10 mouse cellular contexts compared by ENCODE assay signal in genomic region chr12:103371711-103372110, GRCm38 (mm10). TPM values are rescaled to one million over a fixed set of nuclear protein-coding genes. Genes with fewer than 3 reads are reported as not detected.
DNase-seq lines count a peak whose midpoint lies in the region; ATAC-seq and TF ChIP-seq lines count a peak whose summit lies in the region.
"Had no signal": no experiment of that assay in that cellular context is flagged by ENCODE, and none has a peak within 500 bp of the region (broad histone marks: within the 10 kb centered on the region; RNA-seq: fewer than 3 reads in every experiment).

No protein-coding gene starts in this region.

- H3K27ac ChIP-seq in MEL (ENCODE audit: control insufficient read depth, low read depth, low read length): no peak overlapping the region
- H3K27ac ChIP-seq: embryonic facial prominence, embryonic 13.5 days; limb, embryonic 15.5 days had no signal

- H3K4me1 ChIP-seq in MEL (ENCODE audit: control insufficient read depth in 1 of 2, insufficient read depth in 2 of 2, low read length in 2 of 2): peaks cover 5 to 36% of the 10 kb centered on the region in 2 experiments; a peak in 3 of 4 replicates
- H3K4me1 ChIP-seq: embryonic facial prominence, embryonic 13.5 days; limb, embryonic 15.5 days had no signal

- H3K36me3 ChIP-seq in MEL (ENCODE audit: control insufficient read depth in 1 of 2, insufficient read depth in 2 of 2, low read length in 2 of 2): peaks cover 0 to 14% of the 10 kb centered on the region in 2 experiments; a peak in 2 of 4 replicates
- H3K36me3 ChIP-seq: embryonic facial prominence, embryonic 13.5 days; limb, embryonic 15.5 days had no signal

- intact Hi-C loops in heart, postnatal 10 days (cut with DNase I): no loop called here
- intact Hi-C loops in heart, postnatal 25 days (cut with DNase I): loop anchor here (5.0 kb wide), 1 partner anchor 229 kb away; no protein-coding TSS in a partner anchor

- TF ChIP-seq RAD21 in MEL (IDR thresholded peaks at IDR 0.05; ENCODE audit: low read depth, low read length): peak; percentile 35

- TF ChIP-seq POLR2A in MEL (IDR thresholded peaks at IDR 0.05; ENCODE audit: control insufficient read depth in 1 of 2, insufficient read depth in 1 of 2, low read depth in 1 of 2, low read length in 2 of 2, poor library complexity in 1 of 2): no peak

- no peak overlapping the region for H3K4me3 ChIP-seq in MEL (ENCODE audit: control insufficient read depth in 1 of 2, insufficient read depth in 1 of 2, low read depth in 2 of 2, low read length in 2 of 2)
- H3K4me3 ChIP-seq: embryonic facial prominence, embryonic 13.5 days; limb, embryonic 15.5 days had no signal

- no peak for TF ChIP-seq EP300 in MEL (IDR thresholded peaks at IDR 0.05; ENCODE audit: low read depth in 1 of 2, low read length in 2 of 2)

- no peaks in the 10 kb centered on the region for H3K9me3 ChIP-seq in MEL (replicated peaks; ENCODE audit: insufficient read depth, low read length)
- H3K9me3 ChIP-seq: embryonic facial prominence, embryonic 13.5 days; limb, embryonic 15.5 days had no signal

- H3K9ac ChIP-seq in MEL (ENCODE audit: control insufficient read depth, low read depth, low read length, poor library complexity, severe bottlenecking): no peak overlapping the region
- H3K9ac ChIP-seq: embryonic facial prominence, embryonic 13.5 days; limb, embryonic 15.5 days had no signal

- no peak for ATAC-seq in monocyte, adult 5-6 weeks (replicated peaks; ENCODE audit: insufficient number of reproducible peaks, low FRiP score, low TSS enrichment, poor library complexity, severe bottlenecking)

- no peaks in the 10 kb centered on the region for H3K27me3 ChIP-seq in MEL (ENCODE audit: control insufficient read depth in 1 of 2, insufficient read depth in 2 of 2, low read length in 2 of 2)
- H3K27me3 ChIP-seq: limb, embryonic 15.5 days had no signal

- H3K79me2 ChIP-seq in MEL (ENCODE audit: control insufficient read depth, insufficient read depth, low read length, poor library complexity): no peaks in the 10 kb centered on the region; the same call in 1 of the 2 replicates

- peak; percentile 73 to 79 for DNase-seq in heart, postnatal 10 days
- DNase-seq in heart, postnatal 25 days (ENCODE audit: low spot score): no peak
- peak; percentile 62 for DNase-seq in 3T3-L1 (ENCODE audit: low read depth, low spot score)
- peak; percentile 72 for DNase-seq in MEL (ENCODE audit: low read depth, low spot score)
- peak; percentile 75 to 80 for DNase-seq in cerebellum, postnatal 10 days
- DNase-seq in kidney, adult 9 months: peak; percentile 63
- peak; percentile 34 to 60 for DNase-seq in natural killer cell, adult 2 months (ENCODE audit: low spot score in 2 of 2)

- TF ChIP-seq CTCF in MEL (IDR thresholded peaks at IDR 0.05 in 2 of 3, conservative IDR thresholded peaks at IDR 0.05 in 1 of 3; ENCODE audit: control insufficient read depth in 1 of 3, insufficient read depth in 1 of 3, low read depth in 2 of 3, low read length in 3 of 3, poor library complexity in 1 of 3, severe bottlenecking in 1 of 3): peak; percentile 77 to 99 (median 85)

TF ChIP-seq in MEL, 35 proteins besides CTCF, POLR2A, EP300 and RAD21:
- TF ChIP-seq MAFK (IDR thresholded peaks at IDR 0.05; ENCODE audit: borderline replicate concordance, low read depth, low read length) (no peak), POLR2AphosphoS2 (IDR thresholded peaks at IDR 0.05; ENCODE audit: low read length) (no peak), E2F4 (IDR thresholded peaks at IDR 0.05; ENCODE audit: borderline replicate concordance, low read depth, low read length) (no peak), ZMIZ1 (IDR thresholded peaks at IDR 0.05; ENCODE audit: low read depth, low read length) (no peak), MEF2A (IDR thresholded peaks at IDR 0.05; ENCODE audit: extremely low read depth, insufficient replicate concordance, low read depth, low read length, poor library complexity, severe bottlenecking) (no peak), ETS1 (IDR thresholded peaks at IDR 0.05; ENCODE audit: low read depth, low read length) (0 out of 2 replicates have a peak, but pooled peaks have one; percentile 11), USF2 (IDR thresholded peaks at IDR 0.05; ENCODE audit: borderline replicate concordance in 1 of 2, insufficient read depth in 1 of 2, low read depth in 1 of 2, low read length in 2 of 2) (no peak), ZNF384 (IDR thresholded peaks at IDR 0.05; ENCODE audit: low read depth, low read length) (no peak), SMC3 (IDR thresholded peaks at IDR 0.05; ENCODE audit: low read depth, low read length) (peak; percentile 52), CHD1 (IDR thresholded peaks at IDR 0.05; ENCODE audit: low read depth, low read length) (no peak), NELFE (IDR thresholded peaks at IDR 0.05; ENCODE audit: low read depth, low read length) (no peak), CHD2 (IDR thresholded peaks at IDR 0.05; ENCODE audit: low read length) (no peak), HCFC1 (IDR thresholded peaks at IDR 0.05; ENCODE audit: low read depth, low read length) (no peak), RCOR1 (IDR thresholded peaks at IDR 0.05; ENCODE audit: low read depth, low read length) (no peak), BHLHE40 (IDR thresholded peaks at IDR 0.05; ENCODE audit: borderline replicate concordance, low read depth, low read length) (no peak), KAT2A (conservative IDR thresholded peaks at IDR 0.05; ENCODE audit: low read depth, low read length) (no peak), NRF1 (IDR thresholded peaks at IDR 0.05; ENCODE audit: insufficient read depth, low read depth, low read length, poor library complexity, severe bottlenecking) (no peak), ZKSCAN1 (IDR thresholded peaks at IDR 0.05; ENCODE audit: low read depth, low read length) (no peak; the same call in 1 of the 2 replicates), GABPA (IDR thresholded peaks at IDR 0.05; ENCODE audit: low read depth, low read length) (0 out of 2 replicates have a peak, but pooled peaks have one; percentile 9), USF1 (IDR thresholded peaks at IDR 0.05; ENCODE audit: low read depth, low read length) (no peak), UBTF (IDR thresholded peaks at IDR 0.05; ENCODE audit: borderline replicate concordance, insufficient read depth, low read depth, low read length) (no peak)

RNA-seq across cellular contexts. Expression of gene Asb2, which starts 15.9 kb away (rescaled TPM):
- 100 to 1,000 TPM; 406 to 430 TPM for total RNA-seq in heart, postnatal 10 days (2021)
- 100 to 1,000 TPM; 497 to 569 TPM for total RNA-seq in heart, postnatal 25 days (2021)
- total RNA-seq in MEL (2012; rRNA removed): not detected in 2 replicates
- under 1 TPM in 1 of 2 experiments, not detected in 1; 0.18 TPM for polyA plus RNA-seq in MEL (2012; ENCODE audit: insufficient read depth in 1 of 2, insufficient read length in 2 of 2, low read depth in 1 of 2, low replicate concordance in 2 of 2, missing spikeins in 1 of 2)
- total RNA-seq in monocyte, adult 5-6 weeks (2017): 0.96 to 4.0 TPM (median 1.2 TPM) in 3 replicates

RNA-seq across cellular contexts. Expression of gene Otub2, which starts 16.8 kb away (rescaled TPM):
- 1 to 10 TPM; 2.7 to 3.4 TPM for total RNA-seq in heart, postnatal 10 days (2021)
- 1 to 10 TPM; 4.4 to 4.9 TPM for total RNA-seq in heart, postnatal 25 days (2021)
- 8.4 and 10.1 TPM in 2 replicates for total RNA-seq in MEL (2012; rRNA removed)
- 100 to 1,000 TPM in 1 of 2 experiments, 10 to 100 TPM in 1; 12.3 to 126 TPM for polyA plus RNA-seq in MEL (2012; ENCODE audit: insufficient read depth in 1 of 2, insufficient read length in 2 of 2, low read depth in 1 of 2, low replicate concordance in 2 of 2, missing spikeins in 1 of 2)
- total RNA-seq in monocyte, adult 5-6 weeks (2017): 0.68 to 2.0 TPM (median 1.5 TPM) in 3 replicates

RNA-seq across cellular contexts. Expression of gene 9330161L09Rik, which starts 35.9 kb away (rescaled TPM):
- total RNA-seq in heart, postnatal 10 days (2021): 1 to 10 TPM in 1 of 2 experiments, under 1 TPM in 1; 0.97 to 1.8 TPM
- total RNA-seq in heart, postnatal 25 days (2021): 1 to 10 TPM; 1.2 to 1.3 TPM
- total RNA-seq in MEL (2012; rRNA removed): 0.98 and 2.1 TPM in 2 replicates
- 1 to 10 TPM in 1 of 2 experiments, not detected in 1; 1.8 TPM for polyA plus RNA-seq in MEL (2012; ENCODE audit: insufficient read depth in 1 of 2, insufficient read length in 2 of 2, low read depth in 1 of 2, low replicate concordance in 2 of 2, missing spikeins in 1 of 2)
- 1.3 to 3.6 TPM (median 1.4 TPM) in 3 replicates for total RNA-seq in monocyte, adult 5-6 weeks (2017)

RNA-seq across cellular contexts. Expression of gene Ddx24, which starts 53.9 kb away (rescaled TPM):
- 10 to 100 TPM; 82.2 to 94.5 TPM for total RNA-seq in heart, postnatal 10 days (2021)
- total RNA-seq in heart, postnatal 25 days (2021): 10 to 100 TPM; 72.1 to 75.9 TPM
- 107 and 113 TPM in 2 replicates for total RNA-seq in MEL (2012; rRNA removed)
- 100 to 1,000 TPM; 124 to 876 TPM for polyA plus RNA-seq in MEL (2012; ENCODE audit: insufficient read depth in 1 of 2, insufficient read length in 2 of 2, low read depth in 1 of 2, low replicate concordance in 2 of 2, missing spikeins in 1 of 2)
- total RNA-seq in monocyte, adult 5-6 weeks (2017): 105 to 146 TPM (median 129 TPM) in 3 replicates

Comparison
In these comparisons a context has a peak if more than half of its experiments do, and no peak if none do; other contexts are left out.
1. RNA of gene Asb2, which starts 15.9 kb away (total RNA-seq): 497 to 569 TPM in heart, postnatal 25 days and 406 to 430 TPM in heart, postnatal 10 days; 0.96 to 4.0 TPM in monocyte, adult 5-6 weeks and not detected in MEL; every median in the first group is over 10 times any median in the second.